Mouse (Mus musculus): Measurements from ENCODE around the gene Tbc1d2.

DNA sequence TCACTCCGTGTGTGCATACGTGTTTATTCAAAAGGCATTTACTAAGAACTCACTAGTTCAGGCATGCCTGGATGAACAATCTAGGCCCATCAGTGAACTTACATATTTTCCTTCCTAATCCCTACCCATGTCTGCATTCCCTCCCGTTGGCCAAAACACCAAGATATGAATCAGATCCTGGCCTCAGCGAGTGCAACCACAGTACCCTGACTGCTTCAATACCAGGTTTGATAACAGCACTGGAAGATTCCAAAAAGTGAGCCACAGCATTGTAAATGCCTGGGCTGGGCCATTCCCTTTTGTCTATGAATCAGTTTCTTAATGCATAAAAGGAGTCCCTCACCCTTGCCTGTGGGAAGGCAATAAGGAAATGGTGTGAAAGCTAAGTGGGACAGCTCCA lies 848 bp downstream of the Tbc1d2 start:
- no peak for TF ChIP-seq CTCF (IDR thresholded peaks at IDR 0.05; ENCODE audit: extremely low read depth, insufficient read depth, insufficient read length, insufficient replicate concordance)
- no peak for TF ChIP-seq POLR2A (IDR thresholded peaks at IDR 0.05; ENCODE audit: low read depth, low read length)

Data from spleen, adult 2 months (tissue).